Mouse (Mus musculus) MEL (cell line): Measurements from ENCODE around the gene Ccdc59. TPM values are rescaled to one million over a fixed set of nuclear protein-coding genes. Genes with fewer than 3 reads are reported as not detected.

Experiments
- DNase-seq: peaks from one replicate; pipeline ENCODE4 v3.0.0; 2011; ENCODE audit warnings: low read depth, low spot score
- H3K27ac ChIP-seq: 2 replicates; pipeline ENCODE4 v1.5.1; 2012; ENCODE audit warnings: low read depth, mild to moderate bottlenecking, control low read depth, low read length, moderate library complexity; ENCODE audit not compliant: control insufficient read depth
- H3K27me3 ChIP-seq, 2 experiments: fragments of 150-350 bp in 1 of 2; sonication (generic) in 1 of 2; 2 replicates each; pipeline ENCODE4 v1.6.1; 2012; ENCODE audit warnings: low read length in 2 of 2, mild to moderate bottlenecking in 2 of 2, improper control_type of control experiment in 1 of 2, moderate library complexity in 1 of 2; ENCODE audit not compliant: insufficient read depth in 2 of 2, control insufficient read depth in 1 of 2
- H3K36me3 ChIP-seq, 2 experiments: 2 replicates each; pipeline ENCODE4 v1.6.1; 2012 to 2014; ENCODE audit warnings: low read length in 2 of 2, improper control_type of control experiment in 1 of 2, inconsistent platforms in 1 of 2, mild to moderate bottlenecking in 1 of 2; ENCODE audit not compliant: insufficient read depth in 2 of 2, control insufficient read depth in 1 of 2
- H3K4me1 ChIP-seq, 2 experiments: fragments of 150-350 bp in 1 of 2; sonication (generic) in 1 of 2; 2 replicates each; pipeline ENCODE4 v1.6.1; 2012; ENCODE audit warnings: low read length in 2 of 2, improper control_type of control experiment in 1 of 2, mild to moderate bottlenecking in 1 of 2; ENCODE audit not compliant: insufficient read depth in 2 of 2, control insufficient read depth in 1 of 2
- H3K4me3 ChIP-seq, 2 experiments: fragments of 150-350 bp in 1 of 2; sonication (generic) in 1 of 2; 2 replicates each; pipeline ENCODE4 v1.5.1; 2012; ENCODE audit warnings: low read depth in 2 of 2, low read length in 2 of 2, mild to moderate bottlenecking in 2 of 2, moderate library complexity in 2 of 2, control low read depth in 1 of 2, improper control_type of control experiment in 1 of 2; ENCODE audit not compliant: control insufficient read depth in 1 of 2, insufficient read depth in 1 of 2
- H3K79me2 ChIP-seq: 2 replicates; pipeline ENCODE4 v1.6.1; 2012; ENCODE audit warnings: mild to moderate bottlenecking, low read length, moderate library complexity; ENCODE audit not compliant: control insufficient read depth, poor library complexity, insufficient read depth
- H3K9ac ChIP-seq: 2 replicates; pipeline ENCODE4 v1.6.1; 2012; ENCODE audit warnings: low read depth, mild to moderate bottlenecking, control low read depth, low read length, moderate library complexity; ENCODE audit not compliant: control insufficient read depth, poor library complexity, severe bottlenecking
- H3K9me3 ChIP-seq: fragments of 150-350 bp; sonication (generic); replicated peaks from 2 replicates; pipeline ENCODE4 v1.6.1; 2012; ENCODE audit warnings: mild to moderate bottlenecking, low read length, improper control_type of control experiment, moderate library complexity; ENCODE audit not compliant: insufficient read depth
- CHD1 ChIP-seq: IDR thresholded peaks from 2 replicates; pipeline ENCODE4 v1.6.1; 2012; ENCODE audit warnings: low read depth, mild to moderate bottlenecking, inconsistent platforms, low read length, improper control_type of control experiment
- ELF1 ChIP-seq: IDR thresholded peaks from 2 replicates; pipeline ENCODE4 v1.6.1; 2014; ENCODE audit warnings: low read depth, mild to moderate bottlenecking, inconsistent platforms, low read length, improper control_type of control experiment, moderate library complexity
- EP300 ChIP-seq, 2 experiments: IDR thresholded peaks; 2 replicates each; pipeline ENCODE4 v1.6.1; 2011; ENCODE audit warnings: improper control_type of control experiment in 2 of 2, low read length in 2 of 2, low read depth in 1 of 2, mild to moderate bottlenecking in 1 of 2
- HCFC1 ChIP-seq: IDR thresholded peaks from 2 replicates; pipeline ENCODE4 v1.6.1; 2012; ENCODE audit warnings: low read depth, mild to moderate bottlenecking, inconsistent platforms, low read length, improper control_type of control experiment, moderate library complexity
- JUND ChIP-seq: IDR thresholded peaks from 2 replicates; pipeline ENCODE4 v1.6.1; 2011; ENCODE audit warnings: low read depth, mild to moderate bottlenecking, improper control_type of control experiment, low read length
- MAX ChIP-seq: IDR thresholded peaks from 2 replicates; pipeline ENCODE4 v1.6.1; 2011; ENCODE audit warnings: low read length, improper control_type of control experiment
- MXI1 ChIP-seq: IDR thresholded peaks from 2 replicates; pipeline ENCODE4 v1.6.1; 2011; ENCODE audit warnings: mild to moderate bottlenecking, low read depth, low read length, improper control_type of control experiment
- NELFE ChIP-seq: IDR thresholded peaks from 2 replicates; pipeline ENCODE4 v1.6.1; 2011; ENCODE audit warnings: low read depth, low read length, improper control_type of control experiment
- POLR2AphosphoS2 ChIP-seq: IDR thresholded peaks from 2 replicates; pipeline ENCODE4 v1.6.1; 2011; ENCODE audit warnings: low read length, improper control_type of control experiment
- POLR2AphosphoS5 ChIP-seq: IDR thresholded peaks from 2 replicates; pipeline ENCODE4 v1.6.1; 2012; ENCODE audit warnings: low read depth, borderline replicate concordance, mild to moderate bottlenecking, inconsistent platforms, low read length, moderate library complexity, mixed read lengths
- RAD21 ChIP-seq: IDR thresholded peaks from 2 replicates; pipeline ENCODE4 v1.6.1; 2011; ENCODE audit warnings: mild to moderate bottlenecking, low read depth, low read length, improper control_type of control experiment
- SIN3A ChIP-seq: IDR thresholded peaks from 2 replicates; pipeline ENCODE4 v1.6.1; 2012; ENCODE audit warnings: low read length, improper control_type of control experiment, inconsistent platforms
- USF1 ChIP-seq: IDR thresholded peaks from 2 replicates; pipeline ENCODE4 v1.6.1; 2014; ENCODE audit warnings: low read depth, mild to moderate bottlenecking, inconsistent platforms, low read length, improper control_type of control experiment, moderate library complexity
- ZC3H11A ChIP-seq: IDR thresholded peaks from 2 replicates; pipeline ENCODE4 v1.6.1; 2012; ENCODE audit warnings: low read depth, mild to moderate bottlenecking, inconsistent platforms, low read length, improper control_type of control experiment
- ZKSCAN1 ChIP-seq: IDR thresholded peaks from 2 replicates; pipeline ENCODE4 v1.6.1; 2012; ENCODE audit warnings: low read depth, mild to moderate bottlenecking, inconsistent platforms, low read length, improper control_type of control experiment, moderate library complexity
- ZNF384 ChIP-seq: IDR thresholded peaks from 2 replicates; pipeline ENCODE4 v1.6.1; 2012; ENCODE audit warnings: low read depth, mild to moderate bottlenecking, inconsistent platforms, low read length, improper control_type of control experiment
- polyA plus RNA-seq, 2 experiments: library from polyadenylated mRNA; stranded (reverse) in 1 of 2; unstranded in 1 of 2; fragments of >175 nt in 1 of 2; fragments of >200 nt in 1 of 2; gene quantifications; 2 replicates each; pipeline versions ENCODE4 v1.2.1 to v1.2.4; 2012; ENCODE audit warnings: low replicate concordance in 2 of 2, low read depth in 1 of 2; ENCODE audit not compliant: insufficient read length in 2 of 2, insufficient read depth in 1 of 2, missing spikeins in 1 of 2
- total RNA-seq: library from RNA; depleted of rRNA; stranded (reverse); fragments of 300-350 nt; gene quantifications from 2 replicates; pipeline ENCODE4 v1.2.3, GENCODE M21; 2012

Ccdc59 gene
- total and polyA plus RNA-seq, 3 experiments, result 24.8 to 48.2 TPM; not detected in 1

DNA sequence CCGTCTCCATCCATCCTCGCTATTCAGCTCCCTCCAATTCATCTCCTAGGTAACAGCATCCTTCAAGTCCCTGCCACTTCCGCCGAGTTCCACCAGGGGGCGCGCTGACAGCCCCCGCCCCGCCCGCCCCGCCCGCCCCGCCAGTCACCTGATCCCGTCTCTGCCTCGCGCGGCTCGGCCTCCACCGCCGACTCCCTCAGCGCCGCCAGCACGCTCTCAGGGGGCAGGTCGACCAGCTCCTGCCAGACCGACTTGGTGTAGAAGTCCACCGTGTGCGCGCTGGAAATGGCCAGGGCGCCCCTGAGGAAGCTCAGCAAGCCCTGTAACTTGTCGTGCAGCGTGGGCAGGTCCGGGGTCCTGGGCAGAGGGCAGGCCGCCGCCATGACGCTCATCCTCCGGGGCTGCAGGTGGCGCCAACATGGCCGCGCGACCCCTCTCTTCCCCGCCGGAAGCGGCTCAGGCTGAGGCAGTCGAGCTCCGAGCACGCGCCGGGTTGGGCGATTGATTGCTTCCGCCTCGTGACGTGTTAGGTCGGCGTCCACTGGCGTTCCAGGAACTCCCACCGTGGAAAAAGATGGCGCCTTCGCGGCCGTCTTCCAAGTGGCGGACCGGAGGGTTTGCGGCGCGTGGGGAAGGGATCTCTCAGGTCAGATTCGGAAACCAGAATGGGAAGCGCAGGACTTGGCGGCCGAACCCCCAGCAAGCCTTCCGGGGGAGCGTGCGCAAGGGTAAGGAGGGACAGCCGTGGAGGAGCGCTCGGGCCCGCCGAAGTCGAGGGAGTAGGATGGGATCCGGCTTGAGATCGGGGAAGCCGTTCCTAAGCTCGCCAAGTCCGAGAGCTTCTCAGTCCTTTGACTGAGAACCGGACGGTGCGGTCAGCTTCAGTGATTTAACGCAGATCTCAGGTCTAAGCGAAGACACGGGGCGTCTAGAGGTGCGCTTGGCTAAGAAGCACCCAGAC lies at the start of gene Ccdc59, which contains the start of gene Mettl25 (continued):
- no peak for TF ChIP-seq POLR2AphosphoS5
- no peak for TF ChIP-seq JUND
- 0 out of 2 replicates have a peak, but pooled peaks have one; percentile 56 for TF ChIP-seq CHD1
- TF ChIP-seq ZNF384, result no peak
- no peak for TF ChIP-seq ZKSCAN1

DNA sequence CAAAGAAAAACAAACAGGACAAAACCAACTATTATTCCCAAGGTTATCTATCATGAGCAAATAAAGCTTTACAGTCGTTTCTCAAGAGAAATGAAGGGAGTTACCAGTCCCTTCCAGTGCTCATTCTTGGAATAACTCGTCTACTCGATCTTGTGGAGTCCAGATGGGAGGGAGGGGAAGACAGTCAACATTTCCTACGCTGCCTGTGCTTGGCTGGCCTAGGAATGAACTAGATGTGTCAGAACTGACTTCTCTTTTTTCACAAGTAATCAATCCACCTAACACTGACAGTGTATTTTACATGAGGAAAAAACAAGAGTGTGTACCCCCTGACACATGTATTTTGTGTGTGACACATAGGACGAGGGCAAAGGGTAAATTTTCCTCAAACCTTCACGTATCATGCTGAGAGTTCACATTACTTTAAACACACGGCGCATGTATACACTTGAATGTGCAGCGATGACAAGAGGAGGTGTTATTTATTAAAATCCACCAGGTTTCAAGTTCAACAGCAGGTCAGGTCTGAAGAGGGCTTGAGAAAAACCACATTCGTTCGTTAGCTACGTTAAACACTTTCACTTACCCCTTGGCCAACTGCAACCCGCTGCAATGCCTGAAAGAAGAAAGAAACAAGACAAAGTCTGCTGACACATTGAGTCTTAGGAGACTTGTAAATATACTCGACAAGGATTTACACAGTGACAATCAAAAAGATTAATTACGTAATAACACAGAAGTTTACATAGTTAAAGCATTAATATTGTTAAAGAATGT lies 46.9 kb upstream of the Ccdc59 start:
- no peaks in the 10 kb centered on the region for H3K79me2 ChIP-seq
- H3K4me3 ChIP-seq, result no peak overlapping the region
- no peaks in the 10 kb centered on the region for H3K9me3 ChIP-seq
- H3K36me3 ChIP-seq, result no peaks in the 10 kb centered on the region
- DNase-seq, result no peak
- H3K27me3 ChIP-seq, result no peaks in the 10 kb centered on the region
- TF ChIP-seq CHD1 (no peak), MAX (no peak)
- H3K9ac ChIP-seq, result no peak overlapping the region
- H3K4me1 ChIP-seq, result no peaks in the 10 kb centered on the region
- no peak overlapping the region for H3K27ac ChIP-seq

DNA sequence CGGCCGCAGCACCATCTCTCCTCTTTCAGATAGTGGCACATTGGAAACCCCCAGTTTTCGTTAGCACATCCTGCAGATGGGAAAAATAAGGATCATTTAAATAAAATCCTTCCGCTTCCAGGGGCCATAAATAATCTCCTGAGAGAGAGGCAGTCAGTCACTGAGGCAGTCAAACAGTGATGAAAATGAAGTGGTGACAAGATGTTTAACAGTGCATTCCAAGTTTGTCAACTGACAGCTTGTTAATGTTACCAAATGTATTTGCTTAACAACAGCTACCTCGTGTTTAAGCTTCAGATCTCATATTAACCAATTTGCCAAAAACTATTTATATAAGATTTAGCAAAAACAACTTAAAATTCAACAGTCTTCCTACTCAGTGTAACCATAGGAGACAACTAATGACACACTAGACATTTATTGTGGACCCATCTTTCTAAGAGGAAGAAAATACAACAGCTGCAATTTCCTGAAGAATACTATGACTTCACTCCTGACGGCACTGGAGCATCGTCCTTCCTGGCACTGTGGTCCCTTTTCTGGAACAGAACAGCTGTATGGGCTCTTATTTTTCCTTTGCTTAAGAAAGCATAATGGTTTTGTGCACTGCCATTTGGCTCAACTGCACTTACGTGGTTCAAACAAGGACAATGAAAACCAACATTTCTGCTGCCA lies 43.5 kb upstream of the Ccdc59 start:
- Histone ChIP-seq H3K36me3 (peaks cover 0 to 2% of the 10 kb centered on the region in 2 experiments; a peak in 2 of 4 replicates), H3K27ac (no peak overlapping the region)
- no peak for TF ChIP-seq RAD21
- no peak for TF ChIP-seq MXI1
- TF ChIP-seq JUND, result no peak
- TF ChIP-seq NELFE, result no peak
- TF ChIP-seq EP300 (IDR thresholded peaks at IDR 0.05; ENCODE audit: low read depth in 1 of 2, low read length in 2 of 2), result no peak
- no peak for TF ChIP-seq POLR2AphosphoS2
- TF ChIP-seq HCFC1, result no peak
- no peak for TF ChIP-seq USF1
- TF ChIP-seq ZC3H11A, result no peak
- no peak for TF ChIP-seq SIN3A
- TF ChIP-seq ELF1, result no peak
- TF ChIP-seq ZNF384, result no peak

More for the DNA sequence above, 43.5 kb upstream of the Ccdc59 start:
- H3K79me2 ChIP-seq, result no peaks in the 10 kb centered on the region
- H3K27me3 ChIP-seq, result no peaks in the 10 kb centered on the region
- H3K4me1 ChIP-seq, result peaks cover under 1 to 5% of the 10 kb centered on the region in 2 experiments; a peak in 2 of 4 replicates
- no peak overlapping the region for H3K4me3 ChIP-seq
- H3K9ac ChIP-seq, result no peak overlapping the region
- no peaks in the 10 kb centered on the region for H3K9me3 ChIP-seq
- no peak for DNase-seq
